Mouse (Mus musculus) C2C12 (cell line): ENCODE data around the gene E2f2. TPM values are rescaled to one million over a fixed set of nuclear protein-coding genes. Genes with fewer than 3 reads are reported as not detected.

Source experiments
- H3K27me3 ChIP-seq: one replicate; pipeline ENCODE4 v1.6.1; 2011; ENCODE audit not compliant: control insufficient read depth, insufficient read depth, insufficient read length
- H3K36me3 ChIP-seq: one replicate; pipeline ENCODE4 v1.6.1; 2011; ENCODE audit not compliant: control insufficient read depth, insufficient read depth
- H3K4me3 ChIP-seq: one replicate; pipeline ENCODE4 v1.5.1; 2011; ENCODE audit warnings: mild to moderate bottlenecking, control low read depth; ENCODE audit not compliant: poor library complexity, insufficient read depth, severe bottlenecking
- H3K79me2 ChIP-seq: one replicate; pipeline ENCODE4 v1.6.1; 2011; ENCODE audit not compliant: control insufficient read depth, insufficient read depth
- H3K79me3 ChIP-seq: one replicate; pipeline ENCODE4 v1.6.1; 2011; ENCODE audit warnings: low read depth, control low read depth
- H3ac ChIP-seq: one replicate; pipeline ENCODE3; 2011; ENCODE audit warnings: low read depth; ENCODE audit not compliant: control insufficient read depth, insufficient read length
- CEBPB ChIP-seq: IDR thresholded peaks from one replicate; pipeline ENCODE4 v1.6.1; 2011; ENCODE audit warnings: low read depth, mild to moderate bottlenecking, control low read depth, moderate library complexity
- CTCF ChIP-seq: IDR thresholded peaks from one replicate; pipeline ENCODE4 v1.5.1; 2011; ENCODE audit not compliant: control insufficient read depth, insufficient read depth, insufficient read length
- FOSL1 ChIP-seq: IDR thresholded peaks from one replicate; pipeline ENCODE4 v1.8.0; 2011; ENCODE audit warnings: mild to moderate bottlenecking, low read length; ENCODE audit not compliant: poor library complexity, insufficient read depth, severe bottlenecking
- MAX ChIP-seq: IDR thresholded peaks from one replicate; pipeline ENCODE4 v1.6.1; 2011; ENCODE audit warnings: mild to moderate bottlenecking, control low read depth
- MYOD1 ChIP-seq: IDR thresholded peaks from one replicate; pipeline ENCODE4 v1.6.1; 2011; ENCODE audit warnings: low read depth; ENCODE audit not compliant: control insufficient read depth, insufficient read length
- MYOG ChIP-seq: IDR thresholded peaks from one replicate; pipeline ENCODE4 v1.6.1; 2011; ENCODE audit not compliant: control insufficient read depth, insufficient read length; ENCODE audit errors: extremely low read depth
- USF1 ChIP-seq: IDR thresholded peaks from one replicate; pipeline ENCODE4 v1.6.1; 2011; ENCODE audit warnings: low read depth, mild to moderate bottlenecking, control low read depth, moderate library complexity
- polyA plus RNA-seq: library from polyadenylated mRNA; unstranded; fragments of >200 nt; fragmentation: generic; extraction: Trizol; gene quantifications from one replicate; pipeline ENCODE4 v1.2.1, GENCODE M21; 2012; ENCODE audit warnings: missing spikeins

The E2f2 gene
- polyA plus RNA-seq, 1 experiment = 11.5 TPM

DNA sequence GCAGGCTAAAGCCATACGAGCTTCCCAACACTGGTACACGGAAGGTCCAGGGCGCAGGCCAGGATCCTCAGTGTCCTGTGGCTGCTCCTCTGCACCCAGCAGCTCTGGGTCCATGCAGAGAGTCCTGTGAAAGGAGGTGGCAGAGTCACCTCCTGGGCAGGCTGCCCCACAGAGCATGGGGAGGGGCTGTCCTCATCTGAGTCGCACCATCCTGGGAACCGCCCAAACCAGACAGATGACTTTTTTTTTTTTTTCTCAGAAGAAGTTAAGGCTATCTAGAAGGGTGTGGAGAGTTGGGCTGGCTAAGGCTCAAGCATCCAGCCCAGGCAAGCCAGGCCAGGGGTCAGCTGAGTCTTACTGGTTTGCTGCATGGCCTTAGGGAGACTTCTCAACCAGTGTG, 56.4 kb downstream of the E2f2 start:
- no peaks in the 10 kb centered on the region for H3K27me3 ChIP-seq
- no peak overlapping the region for H3K4me3 ChIP-seq
- H3K79me3 ChIP-seq = no peaks in the 10 kb centered on the region
- no peak overlapping the region for H3ac ChIP-seq
- H3K36me3 ChIP-seq = no peaks in the 10 kb centered on the region
- TF ChIP-seq MAX = no peak
- no peak for TF ChIP-seq MYOD1
- TF ChIP-seq USF1 = no peak
- no peak for TF ChIP-seq MYOG
- TF ChIP-seq CTCF = no peak
- TF ChIP-seq CEBPB = no peak
- no peak for TF ChIP-seq FOSL1
- no peaks in the 10 kb centered on the region for H3K79me2 ChIP-seq

DNA sequence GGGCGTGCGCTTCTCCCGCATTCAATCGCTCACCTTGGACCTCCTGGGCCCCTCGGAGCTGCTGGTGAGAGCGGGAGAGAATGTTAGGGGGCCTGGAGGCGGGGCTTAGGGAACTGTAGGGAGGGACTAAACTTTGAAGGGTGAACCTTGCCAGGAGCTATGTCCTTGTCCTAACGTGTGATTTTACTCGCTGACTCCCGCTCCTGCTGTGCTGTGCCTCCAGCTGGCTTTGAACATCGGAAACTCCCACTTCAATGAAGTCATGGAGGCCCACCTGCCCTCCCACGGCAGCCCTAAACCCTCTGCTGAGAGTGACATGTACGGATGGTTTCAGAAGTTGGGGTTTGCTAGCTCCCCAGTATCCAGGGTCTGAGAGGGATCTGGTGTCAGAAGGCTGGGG, 66.5 kb downstream of the E2f2 start:
- Histone ChIP-seq H3ac (no peak overlapping the region), H3K4me3 (no peak overlapping the region), H3K27me3 (no peaks in the 10 kb centered on the region), H3K36me3 (no peaks in the 10 kb centered on the region), H3K79me2 (no peaks in the 10 kb centered on the region), H3K79me3 (no peaks in the 10 kb centered on the region)
- TF ChIP-seq MYOD1 = no peak
- TF ChIP-seq CTCF = no peak
- TF ChIP-seq MYOG = no peak
- TF ChIP-seq CEBPB = no peak
- TF ChIP-seq FOSL1 = no peak
- no peak for TF ChIP-seq USF1
- TF ChIP-seq MAX = no peak

DNA sequence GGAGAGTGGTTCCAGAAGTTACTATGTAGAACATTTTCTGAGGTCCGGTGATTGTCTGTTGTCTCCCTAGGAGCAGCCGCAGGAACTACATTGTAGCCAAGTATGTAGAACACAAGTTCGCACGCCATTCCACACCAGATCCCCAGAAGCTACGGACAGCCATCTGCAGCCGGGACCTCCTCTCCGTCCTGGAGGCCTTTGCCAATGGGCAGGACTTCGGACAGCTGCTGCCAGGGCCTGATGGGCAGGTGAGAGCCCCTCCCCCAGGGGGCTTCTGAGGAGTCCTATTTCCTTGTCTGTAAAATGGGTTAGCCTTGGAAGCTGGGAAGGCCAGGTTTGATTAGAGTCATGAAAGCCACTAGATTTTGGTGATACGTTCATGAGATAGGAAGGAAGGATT, 66.9 kb downstream of the E2f2 start:
- TF ChIP-seq FOSL1 (no peak), CTCF (no peak), MAX (no peak), MYOG (no peak), USF1 (no peak), MYOD1 (no peak), CEBPB (no peak)
- Histone ChIP-seq H3K27me3 (no peaks in the 10 kb centered on the region), H3K4me3 (no peak overlapping the region), H3ac (no peak overlapping the region), H3K79me2 (no peaks in the 10 kb centered on the region), H3K36me3 (no peaks in the 10 kb centered on the region), H3K79me3 (no peaks in the 10 kb centered on the region)

DNA sequence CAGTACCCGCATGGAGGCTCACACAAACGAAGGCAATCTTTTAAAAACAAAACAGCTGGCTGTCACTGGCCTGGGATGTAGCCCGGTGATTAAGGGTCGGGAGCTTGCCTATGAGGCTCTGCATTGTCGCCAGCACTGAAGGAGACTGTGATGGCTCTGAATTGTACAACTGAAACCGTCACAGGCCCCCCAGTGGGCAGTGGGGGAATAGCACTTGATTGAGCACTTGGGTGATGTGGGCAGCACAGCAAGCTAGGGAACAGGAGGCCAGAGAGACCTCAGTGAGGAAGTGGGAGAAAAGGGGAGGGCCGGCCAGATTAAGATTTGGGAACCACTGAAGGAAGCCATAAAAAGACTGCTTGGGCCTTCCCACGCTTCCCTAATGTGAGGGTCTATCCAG, 67.4 kb downstream of the E2f2 start:
- no peaks in the 10 kb centered on the region for H3K36me3 ChIP-seq
- no peak overlapping the region for H3K4me3 ChIP-seq
- no peaks in the 10 kb centered on the region for H3K79me3 ChIP-seq
- H3K79me2 ChIP-seq = no peaks in the 10 kb centered on the region
- H3K27me3 ChIP-seq = no peaks in the 10 kb centered on the region
- no peak overlapping the region for H3ac ChIP-seq
- TF ChIP-seq MYOG (no peak), CTCF (peak; percentile 59)

DNA sequence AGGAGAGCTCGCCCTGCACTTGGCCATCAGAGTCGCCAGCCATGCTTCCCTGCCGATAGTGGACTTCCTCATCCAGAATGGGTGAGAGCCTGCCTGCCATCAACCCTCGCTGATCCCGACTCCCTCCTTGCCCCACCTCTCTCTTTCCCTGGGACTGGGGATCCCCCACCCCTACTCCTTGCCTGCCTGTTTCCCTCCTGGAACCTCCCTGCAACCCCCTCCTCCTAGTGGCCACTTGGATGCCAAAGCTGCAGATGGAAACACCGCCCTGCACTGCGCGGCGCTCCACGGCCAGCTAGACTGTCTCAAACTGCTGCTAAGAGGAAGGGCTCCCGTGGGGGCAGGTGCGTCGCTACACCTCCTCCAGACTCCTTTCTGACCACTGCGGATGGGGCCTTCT, 67.9 kb downstream of the E2f2 start:
- Histone ChIP-seq H3ac (no peak overlapping the region), H3K27me3 (no peaks in the 10 kb centered on the region), H3K79me2 (no peaks in the 10 kb centered on the region), H3K79me3 (no peaks in the 10 kb centered on the region), H3K36me3 (no peaks in the 10 kb centered on the region), H3K4me3 (no peak overlapping the region)
- TF ChIP-seq MAX (no peak), USF1 (no peak), FOSL1 (no peak), CTCF (no peak), CEBPB (no peak), MYOD1 (no peak), MYOG (no peak)

DNA sequence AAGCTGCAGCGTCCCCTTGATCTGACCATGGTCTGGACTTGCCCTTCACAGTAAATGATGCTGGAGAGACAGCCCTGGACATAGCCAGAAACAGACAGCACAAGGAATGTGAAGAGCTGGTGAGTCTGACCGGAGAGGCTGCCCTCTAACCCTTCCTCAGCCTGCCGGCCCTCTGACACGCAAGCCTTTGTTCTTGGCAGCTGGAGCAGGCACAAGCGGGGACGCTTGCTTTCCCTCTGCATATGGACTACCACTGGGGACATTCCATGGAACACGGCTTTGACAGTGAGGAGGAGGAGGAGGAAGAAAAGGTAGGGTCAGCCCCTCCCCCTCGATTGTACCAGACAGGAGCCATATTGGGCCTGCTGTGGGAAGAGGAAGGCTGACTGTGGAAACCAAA, 68.8 kb downstream of the E2f2 start:
- no peak overlapping the region for H3ac ChIP-seq
- no peak for TF ChIP-seq MAX
- no peak for TF ChIP-seq USF1
- no peak for TF ChIP-seq MYOG
- no peak for TF ChIP-seq MYOD1
- no peak for TF ChIP-seq FOSL1
- TF ChIP-seq CTCF = no peak
- no peak for TF ChIP-seq CEBPB
- no peak overlapping the region for H3K4me3 ChIP-seq
- no peaks in the 10 kb centered on the region for H3K36me3 ChIP-seq
- H3K79me3 ChIP-seq = no peaks in the 10 kb centered on the region
- no peaks in the 10 kb centered on the region for H3K27me3 ChIP-seq
- H3K79me2 ChIP-seq = no peaks in the 10 kb centered on the region
